Mouse (Mus musculus): Measurements from ENCODE around the gene Olfr31.

The Olfr31 gene

DNA sequence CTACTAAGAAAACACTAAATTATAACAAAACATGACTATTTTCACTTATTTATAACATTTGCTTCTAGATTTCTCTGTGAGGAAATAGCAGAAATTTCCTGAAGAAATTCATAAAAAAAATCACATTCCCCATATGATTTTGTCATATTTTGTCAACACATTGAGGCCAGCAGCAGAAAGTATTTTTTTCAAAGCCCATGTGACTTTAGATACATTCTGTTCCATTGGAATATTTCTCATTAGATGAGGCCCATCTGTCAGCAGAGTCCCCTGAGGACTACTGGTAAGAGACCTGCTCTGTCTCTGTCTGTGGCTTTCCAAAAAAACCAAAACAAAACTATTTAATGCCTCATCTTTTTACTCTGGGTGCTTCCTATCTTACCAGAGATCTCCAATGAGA lies at the start of gene Olfr31:
TSS of gene Olfr31 (plus strand) at position 301 of the 400 bp plus-strand sequence.
- DNase-seq (ENCODE audit: inconsistent ontology term): no peak

GRCm38 (mm10) chr14:14294426-14294825 lies 28.2 kb upstream of the Olfr31 start:
- DNase-seq (ENCODE audit: inconsistent ontology term): peak; percentile 79

- DNase-seq (ENCODE audit: inconsistent ontology term): no peak
These were observed 13.7 kb upstream of the Olfr31 start for GRCm38 (mm10) chr14:14308938-14309337.

DNA sequence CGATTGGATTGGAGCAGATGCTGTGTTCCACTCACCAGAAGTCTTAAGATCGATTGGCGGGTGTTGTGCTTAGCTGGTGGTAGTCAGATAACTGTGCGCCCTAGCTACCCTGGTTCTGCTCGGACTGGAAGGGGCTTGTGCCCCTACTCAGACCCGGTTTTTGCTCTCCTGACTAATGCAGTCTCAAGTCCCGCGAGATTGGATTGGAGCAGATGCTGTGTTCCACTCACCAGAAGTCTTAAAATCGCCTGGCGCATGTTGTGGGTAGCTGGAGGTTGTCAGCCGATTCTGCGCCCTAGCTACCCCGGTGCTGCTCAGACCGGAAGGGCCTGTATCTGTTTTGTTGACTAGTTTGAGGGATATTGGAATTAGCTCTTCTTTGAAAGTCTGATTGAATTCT lies 13.2 kb upstream of the Olfr31 start:
- no peak for DNase-seq (ENCODE audit: inconsistent ontology term)

DNA sequence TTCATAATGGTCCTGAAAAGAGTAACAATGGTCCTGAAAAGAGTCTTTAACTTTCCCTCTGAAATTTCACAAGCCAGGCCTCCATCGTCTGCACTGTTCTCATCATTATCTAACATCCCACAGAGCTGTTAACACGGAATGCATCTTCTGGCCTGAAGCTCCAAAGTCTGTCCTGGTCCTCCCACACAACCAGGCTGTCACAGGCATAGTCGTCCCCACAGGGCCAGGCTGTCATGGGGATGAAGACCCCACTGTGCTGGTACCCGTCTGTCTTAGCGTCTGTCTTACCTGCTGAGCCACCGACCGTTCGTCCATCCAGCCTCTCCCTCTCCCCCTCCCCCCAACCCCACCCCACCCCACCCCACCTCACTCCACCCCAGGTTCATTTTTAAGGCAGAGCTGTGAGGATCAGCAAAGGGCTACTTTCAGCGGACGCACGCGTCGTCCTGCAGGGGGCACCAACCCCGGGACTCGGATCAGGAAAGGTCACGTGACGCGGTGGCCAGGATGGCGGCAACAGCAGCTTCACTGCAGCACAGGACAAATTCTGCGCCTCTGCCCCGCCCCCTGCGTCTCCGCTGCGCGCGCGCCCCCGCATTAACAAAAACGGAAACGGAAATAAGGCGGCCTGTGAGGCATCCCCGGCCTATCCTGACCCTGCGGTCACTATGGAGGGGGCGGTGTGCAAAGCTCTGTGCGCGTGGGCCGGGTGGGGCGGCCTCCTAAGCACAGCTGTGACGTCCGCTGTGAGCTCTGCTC lies 22.7 kb downstream of the Olfr31 start:
- DNase-seq (ENCODE audit: inconsistent ontology term): peak; percentile 97

GRCm38 (mm10) chr14:14345948-14346812 lies 23.6 kb downstream of the Olfr31 start, which contains the start of gene Il3ra:
Gene Il3ra, plus strand, starts transcription at chr14:14346275.
- peak; percentile 93 for DNase-seq (ENCODE audit: inconsistent ontology term)

GRCm38 (mm10) chr14:14346813-14347100 lies 24.1 kb downstream of the Olfr31 start:
- DNase-seq (ENCODE audit: inconsistent ontology term): no peak

- DNase-seq (ENCODE audit: inconsistent ontology term): peak; percentile 30
These were observed 24.7 kb downstream of the Olfr31 start for GRCm38 (mm10) chr14:14347151-14347835.

DNA sequence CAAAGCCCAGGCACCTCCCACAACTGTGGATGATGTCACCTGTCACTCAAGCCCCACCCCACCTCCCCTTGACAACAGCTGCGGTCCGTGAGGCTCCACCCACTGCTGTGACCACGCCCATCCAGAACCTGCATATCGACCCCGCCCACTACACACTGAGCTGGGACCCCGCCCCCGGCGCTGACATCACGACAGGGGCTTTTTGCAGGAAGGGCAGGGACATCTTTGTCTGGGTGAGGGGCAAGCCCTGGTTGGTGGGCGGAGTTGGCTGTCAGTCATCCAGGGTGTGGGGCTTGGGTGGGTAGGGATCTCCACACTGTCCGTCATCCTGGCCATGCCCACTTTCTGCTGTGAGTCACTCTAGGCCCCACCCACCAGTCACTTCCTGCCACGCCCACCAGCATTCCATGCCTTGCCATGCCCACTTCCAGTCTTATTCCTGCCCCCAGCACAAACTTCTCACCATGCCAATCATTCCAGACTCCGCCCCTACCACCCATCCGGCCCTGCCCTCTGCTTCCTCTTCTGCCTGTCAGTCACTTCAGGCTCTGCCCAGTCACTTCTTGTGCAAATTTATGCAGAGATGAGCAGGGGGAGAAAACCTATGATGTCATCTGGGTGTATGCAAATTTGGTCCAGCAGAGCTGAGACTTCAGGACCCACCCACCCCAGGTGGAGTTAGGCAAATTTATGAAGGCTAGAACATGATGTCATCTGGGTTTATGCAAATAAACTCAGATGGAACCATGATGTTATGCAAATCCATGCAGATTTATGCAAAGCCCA lies 25.4 kb downstream of the Olfr31 start:
- DNase-seq (ENCODE audit: inconsistent ontology term): peak; percentile 56

DNA sequence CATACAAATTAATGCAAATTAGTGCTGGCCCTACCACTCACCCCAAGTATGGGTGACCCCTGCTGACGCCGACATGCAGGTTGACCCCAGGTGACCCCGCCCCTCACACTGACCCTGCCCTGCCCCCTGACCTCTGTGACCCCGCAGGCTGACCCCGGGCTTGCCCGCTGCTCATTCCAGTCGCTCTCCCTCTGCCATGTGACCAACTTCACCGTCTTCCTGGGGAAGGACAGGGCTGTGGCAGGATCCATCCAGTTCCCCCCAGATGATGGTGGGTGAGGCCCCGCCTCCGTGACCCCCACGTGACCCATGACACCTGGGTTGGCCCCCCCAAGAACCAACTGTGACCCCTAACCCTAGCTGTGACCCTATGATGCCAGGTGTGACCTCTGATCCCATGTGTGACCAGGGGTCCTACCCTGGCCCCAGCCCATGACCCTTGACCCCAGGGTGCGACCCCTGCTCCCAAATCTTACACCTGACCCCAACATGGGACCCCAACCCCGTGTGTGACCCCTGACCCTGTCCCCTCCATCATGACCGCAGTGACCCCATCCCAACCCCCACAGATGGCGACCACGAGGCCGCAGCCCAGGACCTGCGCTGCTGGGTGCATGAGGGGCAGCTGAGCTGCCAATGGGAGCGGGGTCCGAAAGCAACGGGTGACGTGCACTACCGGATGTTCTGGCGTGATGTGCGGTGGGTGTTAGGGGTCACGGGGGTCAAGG lies 26.2 kb downstream of the Olfr31 start:
- DNase-seq (ENCODE audit: inconsistent ontology term): no peak

- DNase-seq (ENCODE audit: inconsistent ontology term): peak; percentile 17
These were observed 27.0 kb downstream of the Olfr31 start for GRCm38 (mm10) chr14:14349485-14350262.

GRCm38 (mm10) chr14:14350263-14351147 lies 27.9 kb downstream of the Olfr31 start:
- DNase-seq (ENCODE audit: inconsistent ontology term): no peak

DNA sequence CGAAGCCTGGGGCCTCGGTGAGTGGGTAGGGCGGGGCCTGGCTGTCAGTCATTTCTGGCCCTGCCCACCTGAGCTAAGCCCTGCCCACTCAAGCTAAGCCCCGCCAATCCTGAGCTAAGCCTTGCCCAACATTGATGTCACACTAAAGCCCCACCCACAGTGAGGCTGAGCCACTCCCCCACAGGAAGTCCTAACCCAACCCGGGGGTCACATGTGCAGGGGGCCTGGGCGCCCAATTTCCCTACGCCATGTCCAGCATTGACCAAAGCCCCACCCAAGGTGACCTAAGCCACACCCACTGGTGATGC lies 28.5 kb downstream of the Olfr31 start:
- DNase-seq (ENCODE audit: inconsistent ontology term): no peak

DNA sequence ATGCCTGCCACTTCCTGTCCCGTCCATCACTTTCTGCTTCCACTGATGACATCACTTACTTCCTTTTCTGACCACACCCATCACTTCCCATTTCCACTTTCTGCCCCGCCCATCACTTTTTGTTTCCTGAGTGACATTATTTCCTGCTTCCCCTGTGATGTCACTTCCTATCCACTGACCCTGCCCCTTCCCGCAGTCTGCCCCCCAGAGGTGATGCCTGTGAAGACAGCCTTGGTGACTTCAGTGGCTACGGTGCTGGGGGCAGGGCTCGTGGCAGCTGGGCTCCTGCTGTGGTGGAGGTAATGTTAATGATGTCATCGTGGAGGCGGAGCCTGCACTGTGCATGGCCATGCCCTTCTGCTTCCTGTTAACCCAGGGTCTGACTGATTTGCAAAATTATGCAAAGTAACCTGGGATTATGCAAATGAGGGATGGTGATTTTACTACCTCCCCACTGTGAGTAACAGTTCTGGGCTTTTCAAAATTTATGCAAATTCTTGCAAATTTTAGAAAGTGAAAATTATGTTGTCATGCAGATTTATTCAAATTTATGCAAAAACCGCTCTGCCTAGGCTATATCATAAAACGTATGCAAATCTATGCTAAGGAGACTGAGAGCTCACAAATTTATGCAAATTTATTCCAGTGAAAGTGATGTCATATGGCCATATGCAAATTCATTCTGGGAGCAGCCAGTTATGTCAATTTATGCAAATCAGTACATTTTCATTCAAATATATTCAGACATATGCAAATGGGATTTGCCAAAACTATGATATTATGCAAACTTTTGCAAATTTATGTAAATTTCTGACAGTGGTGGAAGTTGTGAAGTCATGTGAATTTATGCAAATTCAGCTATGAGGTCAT lies 29.3 kb downstream of the Olfr31 start:
- DNase-seq (ENCODE audit: inconsistent ontology term): no peak

- DNase-seq (ENCODE audit: inconsistent ontology term): no peak
These were observed 30.0 kb downstream of the Olfr31 start for GRCm38 (mm10) chr14:14352606-14353005.

DNA sequence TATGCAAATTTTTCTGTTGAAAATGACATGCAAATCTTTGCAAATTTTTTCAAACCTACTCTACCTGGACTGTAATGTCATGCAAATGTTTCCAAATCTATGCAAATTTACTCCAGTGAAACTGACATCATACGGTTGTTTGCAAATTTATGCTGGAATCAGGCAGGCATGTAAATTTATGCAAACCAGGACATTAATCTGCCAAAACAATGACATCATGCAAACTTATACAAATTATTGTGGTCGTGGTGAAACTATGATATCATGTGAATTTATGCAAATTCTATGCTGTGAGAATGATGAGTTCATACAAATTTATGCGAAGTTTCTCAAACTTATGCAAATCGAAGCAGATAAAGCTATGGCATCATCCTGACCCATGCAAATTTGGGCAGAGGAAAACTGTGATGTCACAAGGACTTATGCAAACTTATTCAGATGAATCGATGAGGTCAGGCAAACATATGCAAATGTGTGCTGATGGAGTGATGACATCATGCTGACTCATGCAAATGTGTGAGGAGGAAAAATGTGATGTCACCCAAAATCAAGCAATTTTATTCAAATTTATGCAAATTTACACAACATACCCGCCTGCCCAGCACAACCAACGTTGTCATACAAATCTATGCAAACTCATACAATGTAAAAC lies 30.6 kb downstream of the Olfr31 start:
- DNase-seq (ENCODE audit: inconsistent ontology term): no peak

- no peak for DNase-seq (ENCODE audit: inconsistent ontology term)
These were observed 31.3 kb downstream of the Olfr31 start for GRCm38 (mm10) chr14:14353740-14354510.
